Comparison of ENCODE assay signal across 15 mouse cellular contexts in the genomic region with DNA sequence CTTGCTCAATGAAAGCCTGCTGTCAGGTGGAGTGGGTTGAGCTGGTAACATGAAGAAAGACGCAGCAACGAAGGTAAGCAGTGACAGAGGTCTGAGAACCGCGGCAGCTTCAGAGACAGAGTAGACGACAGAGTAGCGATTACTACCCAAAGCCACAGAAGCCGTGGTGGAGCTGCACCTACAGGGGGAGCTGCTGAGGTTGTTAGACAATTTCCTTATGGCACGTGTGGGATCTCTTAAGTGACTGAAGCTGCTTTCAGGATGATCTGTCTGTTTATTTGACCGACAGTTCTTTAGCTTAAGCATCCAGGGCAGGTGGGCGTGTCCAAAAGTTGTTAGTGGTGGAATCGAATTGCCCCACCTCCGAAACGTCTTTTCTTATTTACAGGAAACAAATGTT.
"Had no signal": no experiment of that assay in that cellular context is flagged by ENCODE, and none has a peak within 500 bp of the region (broad histone marks: within the 10 kb centered on the region; RNA-seq: fewer than 3 reads in every experiment).

No protein-coding gene starts in this region.

- ATAC-seq: liver, embryonic 12.5 days; liver, postnatal 0 days; lung, postnatal 0 days; midbrain, embryonic 13.5 days had no signal

- H3K4me1 ChIP-seq: limb, embryonic 10.5 days; liver, embryonic 12.5 days; midbrain, embryonic 13.5 days; neural tube, embryonic 12.5 days; stomach, embryonic 15.5 days had no signal

- H3K4me2 ChIP-seq: liver, embryonic 12.5 days; midbrain, embryonic 13.5 days; neural tube, embryonic 12.5 days; stomach, embryonic 15.5 days had no signal

- H3K36me3 ChIP-seq: limb, embryonic 10.5 days; liver, embryonic 12.5 days; midbrain, embryonic 13.5 days; neural tube, embryonic 12.5 days; stomach, embryonic 15.5 days had no signal

- DNase-seq: kidney, adult 18-20 months; kidney, postnatal 14 days; liver, postnatal 0 days; lung, postnatal 36 days; retina, postnatal 1 day; right cerebral cortex, postnatal 4 days; spleen, adult 18-20 months had no signal

- H3K9me3 ChIP-seq: limb, embryonic 10.5 days; liver, embryonic 12.5 days; neural tube, embryonic 12.5 days; stomach, embryonic 15.5 days had no signal

- H3K27ac ChIP-seq: left cerebral cortex, adult 2 months; limb, embryonic 10.5 days; liver, embryonic 12.5 days; midbrain, embryonic 13.5 days; neural tube, embryonic 12.5 days; stomach, embryonic 15.5 days had no signal

- H3K9ac ChIP-seq: liver, embryonic 12.5 days; liver, postnatal 0 days; midbrain, embryonic 13.5 days; neural tube, embryonic 12.5 days; stomach, embryonic 15.5 days had no signal

- H3K27me3 ChIP-seq: liver, embryonic 12.5 days; midbrain, embryonic 13.5 days; neural tube, embryonic 12.5 days; stomach, embryonic 15.5 days had no signal

- H3K4me3 ChIP-seq: left cerebral cortex, adult 2 months; limb, embryonic 10.5 days; liver, embryonic 12.5 days; midbrain, embryonic 13.5 days; myocyte; neural tube, embryonic 12.5 days; stomach, embryonic 15.5 days had no signal
